Mouse (Mus musculus) liver, embryonic 13.5 days (tissue): ENCODE data around the gene Gm1113. TPM values are rescaled to one million over a fixed set of nuclear protein-coding genes. Genes with fewer than 3 reads are reported as not detected.

Experiments
- ATAC-seq: fragments of 200-750 bp; cut with Nextera tagmentation; 2 replicates; pipeline ENCODE4 v1.8.0; 2017; ENCODE audit warnings: low read depth, mild to moderate bottlenecking, moderate number of reproducible peaks, moderate library complexity
- DNase-seq: peaks from one replicate; pipeline ENCODE4 v3.0.0; 2022
- H3K27ac ChIP-seq: fragments of 300-500 bp; sonication (generic); 2 replicates; pipeline ENCODE4 v1.5.1; 2015; ENCODE audit warnings: moderate library complexity, mild to moderate bottlenecking, inconsistent platforms
- H3K27me3 ChIP-seq: fragments of 300-500 bp; sonication (generic); 2 replicates; pipeline ENCODE4 v1.6.1; 2015; ENCODE audit warnings: mild to moderate bottlenecking, inconsistent platforms
- H3K36me3 ChIP-seq: fragments of 300-500 bp; sonication (generic); 2 replicates; pipeline ENCODE4 v1.6.1; 2015; ENCODE audit warnings: mild to moderate bottlenecking, inconsistent platforms
- H3K4me1 ChIP-seq: fragments of 300-500 bp; sonication (generic); replicated peaks from 2 replicates; pipeline ENCODE4 v1.6.1; 2015; ENCODE audit warnings: inconsistent platforms
- H3K4me2 ChIP-seq: fragments of 300-500 bp; sonication (generic); 2 replicates; pipeline ENCODE4 v1.6.1; 2015; ENCODE audit warnings: inconsistent platforms, mild to moderate bottlenecking, moderate library complexity
- H3K4me3 ChIP-seq: fragments of 300-500 bp; sonication (generic); replicated peaks from 2 replicates; pipeline ENCODE4 v1.5.1; 2015; ENCODE audit warnings: mild to moderate bottlenecking, inconsistent platforms
- H3K9ac ChIP-seq: fragments of 300-500 bp; sonication (generic); 2 replicates; pipeline ENCODE4 v1.6.1; 2015; ENCODE audit warnings: mild to moderate bottlenecking, inconsistent platforms
- H3K9me3 ChIP-seq: fragments of 300-500 bp; sonication (generic); replicated peaks from 2 replicates; pipeline ENCODE4 v1.6.1; 2016; ENCODE audit warnings: inconsistent platforms
- WGBS: fragments of 180-500 bp; shearing (Covaris S2); methylation state at CpG from one replicate; pipeline ENCODE4 v1.1.7; 2015; ENCODE audit not compliant: insufficient replicate concordance; 5-methylcytosine and 5-hydroxymethylcytosine counted together
- polyA plus RNA-seq: library from polyadenylated mRNA; unstranded; fragments of >200 nt; fragmentation: Nextera tagmentation; extraction: Ambion mirVana; gene quantifications from 2 replicates; pipeline ENCODE4 v1.2.1, GENCODE M21; 2015

The Gm1113 gene
- polyA plus RNA-seq, 1 experiment from 2014 or later: not detected

DNA sequence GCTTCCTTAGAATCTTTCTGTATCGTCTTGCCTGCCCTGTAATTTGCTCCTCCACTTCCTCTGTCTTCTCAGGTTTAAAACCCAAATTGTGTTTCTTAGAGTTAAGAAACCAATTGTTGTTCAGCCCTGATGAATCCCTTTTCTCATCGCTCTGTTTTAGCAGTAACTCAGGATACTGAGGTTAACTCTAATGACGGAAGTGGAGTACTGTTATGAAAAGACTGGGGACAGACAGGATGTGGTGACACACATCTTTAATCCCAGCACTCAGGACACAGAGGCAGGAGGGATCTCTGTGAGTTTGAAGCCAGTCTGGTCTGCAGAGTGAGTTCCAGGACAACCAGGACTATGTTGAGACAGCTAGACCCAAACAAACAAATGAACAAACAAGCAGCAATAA, 22.6 kb downstream of the Gm1113 start:
- WGBS: 22% methylated on average over 3 of the region's 3 CpGs
- Histone ChIP-seq H3K4me3 (no peak overlapping the region), H3K27me3 (no peaks in the 10 kb centered on the region)

DNA sequence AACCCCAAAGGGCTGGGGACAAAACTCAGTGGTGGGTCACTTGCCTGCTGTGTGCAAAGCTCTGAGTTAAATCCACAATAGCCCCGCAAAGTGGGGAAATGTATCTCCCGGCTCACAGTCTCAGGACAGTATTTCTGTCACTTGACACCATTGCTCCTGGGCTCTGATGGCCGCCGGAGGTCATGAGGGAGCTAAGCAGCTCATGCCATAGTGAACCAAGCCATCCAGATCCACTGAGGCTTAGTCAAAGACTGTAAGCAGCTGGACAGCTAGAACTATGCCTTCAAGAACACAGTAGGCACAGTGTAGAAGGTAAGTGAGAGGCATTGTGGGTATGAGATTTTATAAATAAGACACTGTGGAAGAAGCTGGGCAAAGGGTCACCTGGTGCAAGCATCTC, 23.1 kb downstream of the Gm1113 start:
- ATAC-seq (no peak), DNase-seq (no peak)
- Histone ChIP-seq H3K9ac (no peak overlapping the region), H3K27ac (no peak overlapping the region), H3K36me3 (no peaks in the 10 kb centered on the region), H3K4me1 (no peaks in the 10 kb centered on the region), H3K4me3 (no peak overlapping the region), H3K27me3 (no peaks in the 10 kb centered on the region), H3K9me3 (no peaks in the 10 kb centered on the region), H3K4me2 (no peak overlapping the region)
- 67% methylated on average over 4 of the region's 4 CpGs for WGBS

More for the DNA sequence above, 22.6 kb downstream of the Gm1113 start:
- H3K9ac ChIP-seq: no peak overlapping the region
- ATAC-seq (no peak), DNase-seq (no peak)
- no peak overlapping the region for H3K4me2 ChIP-seq
- no peaks in the 10 kb centered on the region for H3K9me3 ChIP-seq
- H3K27ac ChIP-seq: no peak overlapping the region
- H3K36me3 ChIP-seq: no peaks in the 10 kb centered on the region
- no peaks in the 10 kb centered on the region for H3K4me1 ChIP-seq

DNA sequence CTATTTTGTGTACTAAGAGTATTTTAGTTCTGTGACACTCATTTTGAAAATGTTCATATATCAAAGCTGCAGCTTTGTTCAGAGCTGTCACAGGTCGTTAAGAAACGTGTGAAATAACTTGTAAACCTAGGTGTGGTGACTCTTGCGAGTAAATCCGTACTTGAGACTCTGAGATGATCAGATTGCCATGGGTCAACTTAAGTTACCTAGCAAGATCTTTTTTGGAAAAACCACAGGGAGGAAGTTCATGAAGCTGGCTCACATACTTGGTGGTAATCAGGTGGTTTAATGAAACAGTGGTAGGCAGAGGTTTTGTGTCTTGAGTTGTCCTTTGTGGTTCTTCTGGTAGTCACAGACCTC, 24.4 kb downstream of the Gm1113 start:
- H3K27ac ChIP-seq: no peak overlapping the region
- WGBS: 57% methylated on average over 4 of the region's 4 CpGs
- no peaks in the 10 kb centered on the region for H3K9me3 ChIP-seq

DNA sequence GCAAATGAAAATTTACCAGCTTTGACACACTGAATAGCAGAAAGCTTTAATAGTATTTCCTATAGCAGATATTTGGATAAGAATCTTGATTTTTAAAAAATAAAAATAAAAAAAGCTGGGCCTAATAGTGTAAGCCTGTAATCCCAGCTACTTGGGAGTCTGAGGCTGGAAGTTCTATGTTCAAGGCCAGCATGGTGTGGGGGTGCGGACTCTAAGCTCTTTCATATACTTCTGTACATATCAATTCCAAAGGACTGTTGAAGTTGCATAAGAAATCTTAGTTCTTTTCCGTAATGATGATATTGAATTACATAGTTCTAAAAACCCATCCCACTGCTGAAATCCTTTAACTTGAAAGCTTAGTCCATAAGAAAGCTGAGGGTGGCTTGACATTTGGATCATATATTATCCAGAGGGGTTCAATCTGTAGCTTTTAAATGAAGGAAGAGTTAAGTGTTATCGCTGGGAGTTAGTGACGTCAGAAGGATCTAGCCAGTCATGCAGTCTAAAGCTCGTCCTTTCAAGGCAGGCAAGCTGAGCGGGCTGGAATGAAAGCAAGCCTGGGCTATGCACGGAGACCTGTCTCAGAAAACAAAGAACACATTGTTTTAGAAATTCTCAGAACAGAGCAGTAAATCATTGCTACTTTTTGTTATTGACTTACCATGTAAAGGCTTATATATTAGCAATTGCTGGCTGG, 24.9 kb downstream of the Gm1113 start:
- Histone ChIP-seq H3K27ac (no peak overlapping the region), H3K4me2 (no peak overlapping the region), H3K9ac (no peak overlapping the region), H3K4me1 (no peaks in the 10 kb centered on the region), H3K27me3 (no peaks in the 10 kb centered on the region), H3K4me3 (no peak overlapping the region), H3K9me3 (no peaks in the 10 kb centered on the region), H3K36me3 (no peaks in the 10 kb centered on the region)
- whole genome bisulfite sequencing: 70% methylated on average over 7 of the region's 7 CpGs
- ATAC-seq: no peak
- no peak for DNase-seq

More for the DNA sequence above, 24.4 kb downstream of the Gm1113 start:
- no peak for ATAC-seq
- H3K4me1 ChIP-seq: no peaks in the 10 kb centered on the region
- no peaks in the 10 kb centered on the region for H3K27me3 ChIP-seq
- no peak overlapping the region for H3K4me3 ChIP-seq
- no peaks in the 10 kb centered on the region for H3K36me3 ChIP-seq
- H3K4me2 ChIP-seq: no peak overlapping the region
- no peak overlapping the region for H3K9ac ChIP-seq
- DNase-seq: no peak

DNA sequence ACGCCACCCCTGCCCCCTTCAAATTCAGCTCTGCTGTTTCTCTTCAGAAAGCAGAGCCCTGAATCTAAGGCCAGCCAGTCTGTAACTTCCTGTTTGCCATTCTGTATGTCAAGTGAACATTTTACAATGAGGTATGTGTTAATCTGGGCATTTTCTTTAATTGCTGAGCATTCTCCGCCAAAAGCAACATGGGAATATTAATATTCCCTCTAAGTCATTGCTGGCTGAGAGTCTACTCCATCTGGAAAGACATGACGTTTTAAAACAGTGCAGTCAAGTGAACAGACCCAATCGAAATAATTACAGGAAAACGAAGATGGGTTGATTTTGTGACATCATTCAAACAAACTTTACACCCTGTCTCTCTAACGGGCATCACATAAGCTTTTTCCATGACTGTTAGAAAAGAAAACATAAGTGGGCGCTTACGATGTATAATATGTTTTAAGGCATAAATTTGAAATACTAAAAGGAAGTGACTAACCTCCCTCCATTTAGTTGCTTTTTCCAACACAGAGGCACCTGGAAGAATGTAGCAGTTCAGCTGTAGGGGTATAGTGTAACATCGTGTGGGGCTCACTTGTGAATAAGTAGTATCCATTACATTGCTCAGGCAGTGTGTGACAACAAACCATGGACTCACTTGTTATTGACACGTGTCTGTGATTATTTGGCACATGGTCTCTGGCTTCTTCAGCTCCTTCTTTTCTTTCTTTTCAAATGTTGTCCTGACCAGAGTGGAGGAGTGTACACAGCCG, 26.8 kb downstream of the Gm1113 start:
- Histone ChIP-seq H3K36me3 (no peaks in the 10 kb centered on the region), H3K4me2 (no peak overlapping the region), H3K9me3 (no peaks in the 10 kb centered on the region), H3K4me1 (no peaks in the 10 kb centered on the region), H3K27ac (no peak overlapping the region), H3K27me3 (no peaks in the 10 kb centered on the region), H3K4me3 (no peak overlapping the region), H3K9ac (no peak overlapping the region)
- WGBS: 64% methylated on average over 11 of the region's 11 CpGs
- DNase-seq (no peak), ATAC-seq (no peak)

DNA sequence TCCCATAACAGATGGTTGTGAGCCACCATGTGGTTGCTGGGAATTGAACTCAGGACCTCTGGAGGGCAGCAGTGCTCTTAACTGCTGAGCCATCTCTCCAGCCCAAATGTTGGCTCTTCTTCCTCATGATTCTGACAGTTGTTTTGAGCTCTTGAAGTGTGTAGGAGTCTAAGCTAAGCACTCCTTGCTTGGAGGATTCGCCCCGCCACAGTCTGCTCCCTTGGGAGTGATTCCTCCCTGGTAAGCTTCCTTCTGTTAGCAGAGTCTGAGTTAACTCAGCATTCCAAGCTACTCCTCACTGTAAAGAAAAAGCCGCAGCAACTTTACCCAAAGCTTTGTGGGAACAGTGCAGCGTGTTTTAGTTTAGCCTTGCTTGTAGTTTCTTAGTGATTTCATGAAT, 29.6 kb downstream of the Gm1113 start:
- WGBS: 79% methylated on average over 4 of the region's 4 CpGs
- H3K36me3 ChIP-seq: no peaks in the 10 kb centered on the region

DNA sequence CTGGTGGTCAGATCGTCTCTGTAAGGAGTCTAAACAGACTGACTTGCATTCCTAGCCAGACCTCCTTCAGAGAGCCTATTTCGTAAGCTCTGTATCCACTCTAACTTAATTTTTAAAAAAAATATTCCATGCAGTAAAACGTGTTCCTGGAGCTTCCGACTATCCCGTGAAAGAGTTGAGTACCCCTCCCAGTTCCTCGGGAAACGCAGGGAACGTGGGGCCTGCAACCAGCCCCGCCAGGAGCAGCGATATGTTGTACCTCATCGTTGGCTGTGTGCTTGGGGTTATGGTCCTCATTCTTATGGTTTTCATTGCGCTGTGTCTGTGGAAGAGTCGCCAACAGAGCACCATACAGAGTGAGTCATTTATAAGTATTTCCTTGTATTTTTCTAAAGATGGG, 31.5 kb downstream of the Gm1113 start:
- WGBS: 77% methylated on average over 13 of the region's 13 CpGs
- no peaks in the 10 kb centered on the region for H3K4me1 ChIP-seq
- H3K9me3 ChIP-seq: no peaks in the 10 kb centered on the region
- H3K4me2 ChIP-seq: no peak overlapping the region
- DNase-seq: no peak
- no peak overlapping the region for H3K9ac ChIP-seq
- no peak overlapping the region for H3K4me3 ChIP-seq
- no peak overlapping the region for H3K27ac ChIP-seq
- no peaks in the 10 kb centered on the region for H3K27me3 ChIP-seq
- no peak for ATAC-seq
- H3K36me3 ChIP-seq: no peaks in the 10 kb centered on the region

More for the DNA sequence above, 29.6 kb downstream of the Gm1113 start:
- no peak overlapping the region for H3K4me2 ChIP-seq
- DNase-seq (no peak), ATAC-seq (no peak)
- H3K27ac ChIP-seq: no peak overlapping the region
- H3K4me3 ChIP-seq: no peak overlapping the region
- H3K27me3 ChIP-seq: no peaks in the 10 kb centered on the region
- H3K9me3 ChIP-seq: no peaks in the 10 kb centered on the region
- no peak overlapping the region for H3K9ac ChIP-seq
- H3K4me1 ChIP-seq: no peaks in the 10 kb centered on the region

DNA sequence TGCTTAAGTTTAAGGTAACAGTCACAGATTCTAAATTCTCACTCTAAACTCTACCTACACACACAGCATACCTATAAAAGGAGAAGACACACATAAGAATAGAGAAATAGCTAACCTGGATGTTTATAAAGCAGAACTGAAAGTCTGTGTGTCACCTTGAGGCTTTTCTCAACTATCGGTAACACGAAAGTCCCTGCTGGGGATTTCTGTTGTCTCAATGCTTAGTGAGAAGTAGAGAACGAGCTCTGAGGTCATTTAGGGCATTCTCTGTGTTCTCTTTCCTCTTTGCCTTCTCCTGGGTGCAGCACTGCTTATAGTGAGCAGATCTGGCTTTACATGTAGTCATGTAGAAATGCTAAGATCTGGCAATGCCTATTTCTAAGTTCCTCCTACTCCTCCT, 34.1 kb downstream of the Gm1113 start:
- no peak overlapping the region for H3K4me2 ChIP-seq
- no peaks in the 10 kb centered on the region for H3K27me3 ChIP-seq
- DNase-seq: no peak
- no peak overlapping the region for H3K9ac ChIP-seq
- no peaks in the 10 kb centered on the region for H3K4me1 ChIP-seq
- H3K27ac ChIP-seq: no peak overlapping the region
- 68% methylated on average over 3 of the region's 3 CpGs for WGBS
- H3K36me3 ChIP-seq: no peaks in the 10 kb centered on the region
- no peaks in the 10 kb centered on the region for H3K9me3 ChIP-seq
- no peak overlapping the region for H3K4me3 ChIP-seq
- no peak for ATAC-seq

DNA sequence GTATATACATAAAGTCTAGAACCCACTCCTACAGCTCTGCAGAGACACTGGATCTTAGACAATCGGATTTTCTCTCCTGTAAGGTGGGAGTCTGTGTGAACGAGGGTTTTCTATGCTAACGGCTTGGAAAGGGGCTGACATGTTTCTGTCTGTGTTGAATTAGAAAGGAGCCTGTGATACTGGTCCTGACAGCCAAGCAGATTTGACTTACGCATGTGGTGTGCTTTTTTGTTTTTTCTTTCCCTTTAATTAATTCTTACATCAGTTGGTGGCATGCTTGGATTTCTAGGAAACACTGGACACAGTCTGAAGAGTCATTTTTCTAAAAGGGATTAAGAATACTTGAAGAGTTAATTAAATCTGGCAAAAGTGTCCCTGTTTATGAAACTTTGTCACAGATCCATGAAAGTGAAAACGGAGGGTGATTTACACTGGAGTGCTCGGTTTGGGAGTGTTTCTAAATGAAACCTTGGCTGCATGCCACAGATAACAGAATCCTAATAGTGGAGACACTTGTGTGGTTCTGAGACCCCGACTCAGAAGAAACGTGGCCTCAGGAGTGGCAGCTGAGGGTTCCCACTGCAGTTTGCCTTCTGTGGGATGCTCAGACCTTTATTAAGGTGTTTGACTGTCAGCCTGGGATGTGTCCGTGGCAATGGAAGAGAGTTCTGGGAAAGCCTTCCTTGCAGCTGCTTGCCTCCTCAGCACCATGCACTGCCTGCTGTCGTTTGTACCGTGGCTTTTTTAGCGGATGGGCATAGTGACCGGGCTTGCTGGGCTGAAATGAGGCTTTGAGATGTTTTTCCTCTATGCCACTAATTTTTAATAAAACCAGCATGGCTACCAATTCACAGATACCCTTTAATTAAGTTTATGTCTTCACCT, 35.8 kb downstream of the Gm1113 start:
- WGBS: 67% methylated on average over 13 of the region's 13 CpGs
- Histone ChIP-seq H3K4me2 (no peak overlapping the region), H3K4me3 (no peak overlapping the region), H3K4me1 (no peaks in the 10 kb centered on the region), H3K36me3 (no peaks in the 10 kb centered on the region), H3K27ac (no peak overlapping the region), H3K9me3 (no peaks in the 10 kb centered on the region), H3K9ac (no peak overlapping the region), H3K27me3 (no peaks in the 10 kb centered on the region)
- ATAC-seq (no peak), DNase-seq (no peak)

DNA sequence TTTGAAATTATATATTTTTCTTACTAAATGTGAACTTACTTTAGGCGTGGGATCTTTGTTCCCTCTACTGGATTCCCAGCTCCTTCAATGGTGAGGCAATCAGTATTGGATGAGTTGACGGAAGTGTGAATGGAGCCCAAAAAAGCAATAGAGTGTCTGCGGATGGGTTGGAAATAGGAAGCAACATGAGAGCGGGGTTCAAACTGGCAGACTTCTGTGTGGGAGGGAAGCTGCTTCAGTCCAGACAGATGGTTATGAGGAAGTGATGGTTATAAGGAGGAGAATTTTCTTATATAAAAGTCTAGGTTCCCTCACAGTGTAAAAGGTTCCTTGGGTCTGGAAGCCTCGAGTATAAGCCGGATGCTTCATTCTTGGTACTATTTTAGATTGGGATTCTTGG, 38.6 kb downstream of the Gm1113 start:
- 74% methylated on average over 6 of the region's 6 CpGs for WGBS
- no peaks in the 10 kb centered on the region for H3K9me3 ChIP-seq
- no peak overlapping the region for H3K27ac ChIP-seq
- H3K4me3 ChIP-seq: no peak overlapping the region
- H3K27me3 ChIP-seq: no peaks in the 10 kb centered on the region
- no peak overlapping the region for H3K9ac ChIP-seq
- DNase-seq (no peak), ATAC-seq (no peak)
- H3K4me2 ChIP-seq: no peak overlapping the region
- H3K4me1 ChIP-seq: 0 out of 2 replicates have a peak, but pooled peaks cover under 1% of the 10 kb centered on the region
- H3K36me3 ChIP-seq: no peaks in the 10 kb centered on the region

DNA sequence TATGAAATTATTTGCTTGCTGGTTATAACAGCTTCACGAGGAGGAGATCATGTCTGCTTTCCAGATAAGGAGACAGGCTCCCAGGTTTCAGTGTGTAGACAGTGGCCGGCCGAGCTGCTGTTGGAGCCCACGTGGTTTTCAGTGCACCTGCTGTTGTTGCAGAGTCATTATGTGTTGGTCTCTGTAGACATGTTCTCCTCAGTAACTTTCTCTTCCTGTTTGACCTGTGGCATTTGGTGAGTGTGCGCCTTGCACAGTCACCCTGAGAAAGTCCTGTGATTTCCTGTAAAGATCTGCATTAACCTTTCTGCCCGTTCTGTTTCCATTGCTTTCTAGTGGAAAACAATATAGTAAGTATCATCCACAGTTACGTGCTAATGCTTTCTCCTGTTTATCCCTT, 42.7 kb downstream of the Gm1113 start:
- DNase-seq (no peak), ATAC-seq (no peak)
- 0 out of 2 replicates have a peak, but pooled peaks cover 4% of the 10 kb centered on the region for H3K4me1 ChIP-seq
- no peaks in the 10 kb centered on the region for H3K36me3 ChIP-seq
- no peaks in the 10 kb centered on the region for H3K27me3 ChIP-seq
- 50% methylated on average over 7 of the region's 7 CpGs for WGBS
- H3K9me3 ChIP-seq: no peaks in the 10 kb centered on the region
- no peak overlapping the region for H3K4me2 ChIP-seq
- H3K27ac ChIP-seq: no peak overlapping the region
- H3K9ac ChIP-seq: no peak overlapping the region
- no peak overlapping the region for H3K4me3 ChIP-seq
